Mouse (Mus musculus): ENCODE results near the gene Tomm20.

The Tomm20 gene
- long read RNA-seq, experiment 1, full-length matches to known transcripts = 307 of 330 reads
- long read RNA-seq, experiment 1, partial matches to known transcripts = 2 of 330 reads
- long read RNA-seq, experiment 1, other reads (novel, unspliced or antisense) = 21 of 330 reads
- long read RNA-seq, experiment 2, full-length matches to known transcripts = 556 of 581 reads
- long read RNA-seq, experiment 2, partial matches to known transcripts = 3 of 581 reads
- long read RNA-seq, experiment 2, other reads (novel, unspliced or antisense) = 22 of 581 reads

DNA sequence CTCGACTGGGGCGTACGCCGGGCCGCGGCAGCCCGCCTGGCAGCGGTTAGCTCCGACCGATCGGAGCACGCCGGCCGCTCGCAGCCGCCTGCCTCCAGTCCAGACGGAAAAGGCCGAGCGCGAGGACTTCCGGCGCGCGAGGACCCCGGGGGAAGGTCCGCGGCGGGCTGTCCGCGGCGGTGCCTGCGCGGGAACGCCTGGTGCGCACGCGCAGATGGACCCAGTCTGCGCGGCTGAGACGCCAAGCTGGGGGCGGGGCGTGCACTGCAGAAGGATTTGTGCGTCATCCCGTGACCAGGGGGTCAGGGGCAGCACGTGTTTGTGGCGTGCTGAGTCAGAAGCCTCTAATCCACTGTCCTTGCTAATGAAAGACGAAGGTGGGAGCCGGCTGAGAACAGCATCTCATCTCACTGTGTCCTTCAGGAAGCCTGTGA, at the start of gene Tomm20:
TSS of gene Tomm20 (minus strand) at position 115 of the 434 bp plus-strand sequence.
- intact Hi-C loops (cut with DNase I) = no loop called here

DNA sequence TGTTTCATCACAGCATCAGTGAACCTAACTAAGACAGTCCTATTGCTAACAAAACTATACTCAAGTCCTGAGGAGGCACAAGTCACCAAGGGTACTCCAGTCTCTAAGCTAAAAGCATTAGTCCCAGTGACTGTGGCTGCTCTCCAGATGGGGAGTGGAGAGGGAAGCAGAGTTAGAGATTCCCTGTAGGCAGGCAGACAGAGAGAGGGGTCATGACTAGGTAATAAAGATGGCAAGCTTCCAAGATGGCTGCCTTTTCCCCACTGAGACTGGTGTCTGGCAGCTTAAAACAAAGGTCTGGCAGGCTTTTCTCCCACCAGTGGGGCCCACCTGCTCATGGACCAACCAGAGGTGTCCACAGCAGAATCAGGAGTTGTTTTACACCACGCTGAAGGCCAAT, 48.9 kb upstream of the Tomm20 start:
- intact Hi-C loops (cut with DNase I) = no loop called here

DNA sequence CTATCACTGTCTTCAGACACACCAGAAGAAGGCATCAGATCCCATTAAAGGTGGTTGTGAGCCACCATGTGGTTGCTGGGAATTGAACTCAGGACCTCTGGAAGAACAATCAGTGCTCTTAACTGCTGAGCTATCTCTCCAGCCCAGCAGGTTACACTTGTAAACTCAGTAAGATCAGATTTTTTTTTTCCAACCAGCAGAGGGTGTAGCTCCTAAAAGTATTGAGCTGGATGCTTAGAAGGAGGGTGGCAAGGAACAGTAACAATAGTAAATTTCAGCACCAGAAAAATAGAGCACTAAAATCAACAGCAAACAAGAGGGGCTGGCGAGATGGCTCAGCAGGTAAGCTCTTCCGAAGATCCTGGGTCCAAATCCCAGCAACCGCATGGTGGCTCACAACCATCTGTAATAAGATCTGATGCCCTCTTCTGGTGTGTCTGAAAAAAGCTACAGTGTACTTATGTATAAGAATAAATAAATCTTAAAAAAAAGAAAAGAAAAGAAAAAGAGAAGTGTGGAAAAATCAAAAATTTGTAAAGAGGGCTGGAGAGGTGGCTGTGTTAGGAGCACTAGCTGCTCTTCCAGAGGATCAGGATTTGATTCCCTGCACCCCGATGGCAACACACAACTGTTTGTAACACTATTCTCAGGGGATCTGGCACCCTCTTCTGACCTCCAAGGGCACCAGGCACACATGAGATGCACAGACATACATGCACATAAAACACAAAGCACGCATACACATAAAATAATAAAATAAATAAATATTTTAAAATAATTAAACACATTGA, 43.9 kb upstream of the Tomm20 start:
- intact Hi-C loops (cut with DNase I) = loop anchor here (5.0 kb wide), 1 partner anchor 78 kb away; no protein-coding TSS in a partner anchor

DNA sequence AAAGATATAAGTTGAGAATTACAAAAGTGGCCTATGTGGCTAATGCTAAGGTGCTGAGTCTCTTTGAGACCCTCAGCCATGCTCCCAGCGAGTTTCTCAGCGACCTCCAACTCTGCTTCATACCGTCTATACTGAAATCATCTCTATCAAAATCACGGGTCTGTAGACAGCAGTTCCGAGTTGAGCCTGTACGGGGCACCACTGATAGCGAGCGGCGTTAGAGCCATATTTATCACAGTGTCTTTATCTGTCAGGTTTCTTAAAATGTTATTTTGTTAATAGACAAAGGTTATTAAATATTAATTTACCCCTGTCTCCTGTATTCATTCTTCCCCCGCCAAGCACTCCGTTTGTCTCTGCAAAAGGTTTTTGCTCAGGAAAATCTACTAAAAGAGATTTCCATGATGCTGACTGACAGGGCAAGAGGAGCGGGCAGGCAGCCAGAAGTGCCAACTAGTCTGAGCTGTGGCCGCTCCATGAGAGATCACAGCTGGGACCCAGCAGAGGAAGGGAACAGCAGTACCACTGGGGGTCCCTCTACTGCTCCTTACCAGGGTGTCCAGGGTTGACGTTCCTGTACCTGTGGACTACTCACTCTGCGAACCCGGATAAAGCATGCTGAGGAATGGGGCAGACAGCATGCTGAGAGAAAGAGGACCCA, 42.8 kb upstream of the Tomm20 start:
- intact Hi-C loops (cut with DNase I) = loop anchor here (5.0 kb wide), 1 partner anchor 79 kb away; no protein-coding TSS in a partner anchor

DNA sequence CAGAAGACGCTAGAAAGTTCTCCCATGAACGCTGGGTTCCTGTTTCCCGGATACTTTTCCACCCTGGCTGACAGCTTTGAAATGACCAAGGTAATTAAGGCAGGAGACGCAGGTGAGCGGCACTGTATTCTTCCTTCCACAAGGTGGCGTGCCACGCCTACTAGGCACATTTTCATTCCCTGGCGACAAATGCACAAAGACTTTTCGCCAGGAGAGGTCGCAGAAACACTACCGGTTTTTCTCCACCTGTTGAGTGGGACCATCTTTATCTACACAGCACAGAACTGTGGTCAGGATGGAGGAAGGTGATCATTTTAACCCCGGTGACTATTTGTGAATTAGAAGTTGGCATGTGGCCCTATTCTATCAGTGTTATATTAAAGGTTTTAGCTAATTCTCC, 40.9 kb upstream of the Tomm20 start:
- intact Hi-C loops (cut with DNase I) = loop anchor here (1.0 to 5.0 kb wide), 3 partner anchors 81 to 192 kb away; no protein-coding TSS in a partner anchor

DNA sequence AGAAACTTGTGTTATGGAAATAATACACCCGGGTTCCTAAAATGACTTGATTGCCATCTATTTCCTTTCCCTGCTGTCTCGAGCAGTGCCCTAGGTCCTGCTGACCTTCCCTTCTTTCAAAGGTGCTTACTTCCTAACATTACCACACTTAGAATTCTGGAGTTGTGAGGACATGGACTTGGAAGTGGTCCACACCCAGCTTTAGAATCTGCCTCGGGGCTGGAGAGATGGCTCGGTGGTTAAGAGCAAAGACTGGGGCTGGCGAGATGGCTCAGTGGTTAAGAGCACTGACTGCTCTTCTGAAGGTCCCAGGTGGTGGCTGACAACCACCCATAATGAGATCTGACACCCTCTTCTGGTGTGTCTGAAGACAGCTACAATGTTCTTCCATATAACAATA, 34.4 kb upstream of the Tomm20 start:
- intact Hi-C loops (cut with DNase I) = no loop called here

DNA sequence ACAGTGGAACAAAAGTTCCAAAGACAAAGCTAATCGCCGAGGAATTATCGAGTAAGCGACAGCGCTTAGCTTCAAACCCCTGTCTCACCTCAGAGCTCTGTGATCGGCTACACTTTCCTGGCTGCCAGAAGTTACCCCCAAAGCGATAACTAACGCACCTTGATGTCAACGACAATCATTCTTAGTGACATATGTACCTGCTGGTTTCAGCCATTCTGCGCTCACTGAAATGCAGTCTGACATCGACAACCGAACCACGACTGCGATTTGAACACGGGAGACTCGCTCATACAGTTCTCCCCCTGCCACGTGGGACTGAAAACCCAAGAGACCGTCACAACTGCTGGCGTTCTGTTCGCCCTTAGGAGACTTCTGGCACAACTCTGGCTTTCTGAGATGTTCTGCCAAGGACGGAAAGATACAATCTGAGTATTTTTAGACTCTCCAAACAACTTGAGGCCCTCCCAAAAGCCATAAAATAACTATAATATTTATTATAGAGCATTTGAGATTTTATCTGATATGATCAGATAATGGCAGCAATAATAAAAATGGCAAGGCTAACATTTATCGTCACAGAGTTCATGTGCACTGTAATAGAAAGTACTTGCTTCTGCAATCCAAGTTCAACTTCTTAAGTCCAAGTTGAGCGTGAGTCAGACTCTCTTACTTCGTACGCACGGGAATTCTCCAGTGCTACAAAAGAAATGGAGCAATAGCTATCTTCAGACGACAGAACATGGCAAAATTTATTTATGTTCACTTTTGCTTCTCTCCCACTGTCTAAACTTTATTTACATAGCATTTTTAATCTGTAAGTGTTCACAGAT, 33.7 kb upstream of the Tomm20 start:
- intact Hi-C loops (cut with DNase I) = loop anchor here (5.0 kb wide), 1 partner anchor 497 kb away; no protein-coding TSS in a partner anchor

DNA sequence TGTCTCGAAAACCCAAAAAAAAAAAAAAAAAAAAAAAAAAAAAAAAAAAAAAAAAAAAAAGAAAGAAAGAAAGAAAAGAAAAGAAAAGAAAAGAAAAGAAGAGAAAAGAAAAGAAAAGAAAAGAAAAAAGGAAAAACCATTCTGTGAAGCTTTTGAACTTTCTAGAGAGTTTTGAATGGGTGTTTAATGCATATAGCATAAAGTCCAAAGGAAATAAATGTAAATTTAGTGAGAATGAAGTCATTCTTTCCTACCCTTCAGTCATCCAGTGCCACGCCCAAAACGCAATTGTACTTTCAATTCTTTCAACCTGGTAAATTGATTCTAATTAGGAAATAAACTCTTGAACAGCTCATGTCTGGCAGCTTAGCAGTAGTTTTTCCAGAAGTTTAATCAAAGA, 32.9 kb upstream of the Tomm20 start:
- intact Hi-C loops (cut with DNase I) = loop anchor here (5.0 kb wide), 1 partner anchor 496 kb away; no protein-coding TSS in a partner anchor

DNA sequence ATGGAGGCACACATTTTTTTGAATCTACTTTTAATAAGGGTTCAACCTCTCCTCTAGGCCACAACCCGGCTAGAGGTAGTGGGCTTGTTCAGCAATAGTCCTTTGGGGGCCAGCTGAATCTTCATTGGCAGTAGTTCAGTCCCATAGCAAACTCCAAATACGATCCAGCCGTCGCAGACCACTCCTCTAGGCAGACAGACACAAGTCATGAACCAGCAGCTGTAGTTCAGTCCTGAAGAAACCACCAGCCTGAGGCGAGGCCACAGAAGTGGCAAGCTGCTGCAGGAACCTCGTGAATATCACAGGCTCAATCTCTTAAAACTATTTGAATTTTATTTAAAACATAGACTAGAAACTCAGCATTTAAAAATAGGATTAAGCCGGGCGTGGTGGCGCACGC, 32.4 kb upstream of the Tomm20 start:
- intact Hi-C loops (cut with DNase I) = loop anchor here (5.0 kb wide), 1 partner anchor 496 kb away; no protein-coding TSS in a partner anchor

DNA sequence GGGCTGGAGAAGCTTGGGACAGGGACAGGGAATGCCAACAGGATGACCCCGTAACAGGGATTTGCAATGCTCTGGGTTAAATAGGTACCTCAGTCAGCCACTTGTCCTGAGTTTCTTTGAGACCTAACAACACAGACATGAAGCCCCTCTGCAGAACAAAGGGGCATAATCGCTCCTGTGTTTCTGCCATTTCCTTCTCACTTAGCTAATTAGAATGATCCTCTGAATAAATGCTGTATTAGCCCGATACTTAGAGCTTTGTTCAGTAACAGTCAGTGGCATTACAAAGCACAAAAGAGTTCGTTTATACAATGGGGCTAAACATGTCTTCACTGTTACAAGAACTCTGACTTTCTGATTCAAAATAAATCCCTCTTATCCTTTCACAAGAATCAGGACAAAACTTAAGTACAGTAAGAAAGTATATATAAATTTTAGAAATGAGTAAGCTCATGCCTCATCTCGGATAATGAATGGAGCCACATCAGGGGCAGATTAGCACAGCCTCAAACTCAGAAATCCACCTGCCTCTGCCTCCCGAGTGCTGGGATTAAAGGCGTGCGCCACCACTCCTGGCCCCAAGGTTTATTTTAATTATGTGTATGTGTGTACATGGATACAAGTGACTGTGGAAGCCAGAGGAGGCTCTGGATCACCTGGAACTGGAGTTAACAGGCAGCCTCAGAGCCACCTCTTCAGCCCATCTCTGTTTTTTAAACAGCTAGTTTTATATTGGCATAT, 31.1 kb upstream of the Tomm20 start:
- intact Hi-C loops (cut with DNase I) = loop anchor here (5.0 kb wide), 1 partner anchor 494 kb away; no protein-coding TSS in a partner anchor

DNA sequence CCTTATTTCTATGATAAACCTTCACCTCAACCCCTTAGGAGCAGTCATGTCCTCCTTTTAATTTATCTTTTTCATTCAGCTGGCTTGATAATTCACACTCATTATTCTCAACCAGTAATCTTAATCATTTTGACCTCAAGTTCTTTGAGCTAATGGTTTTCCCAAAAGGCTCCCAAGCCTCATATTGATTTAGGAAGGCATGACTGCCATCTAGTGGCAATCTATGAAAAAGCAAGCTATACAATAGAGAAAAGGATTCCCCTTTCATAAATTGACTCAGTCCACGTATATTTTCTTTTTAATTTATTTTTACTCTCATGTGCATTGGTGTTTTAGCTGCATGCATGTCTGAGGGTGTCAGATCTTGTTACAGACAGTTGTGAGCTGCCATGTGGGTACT, 30.1 kb upstream of the Tomm20 start:
- intact Hi-C loops (cut with DNase I) = loop anchor here (5.0 kb wide), 1 partner anchor 493 kb away; no protein-coding TSS in a partner anchor

DNA sequence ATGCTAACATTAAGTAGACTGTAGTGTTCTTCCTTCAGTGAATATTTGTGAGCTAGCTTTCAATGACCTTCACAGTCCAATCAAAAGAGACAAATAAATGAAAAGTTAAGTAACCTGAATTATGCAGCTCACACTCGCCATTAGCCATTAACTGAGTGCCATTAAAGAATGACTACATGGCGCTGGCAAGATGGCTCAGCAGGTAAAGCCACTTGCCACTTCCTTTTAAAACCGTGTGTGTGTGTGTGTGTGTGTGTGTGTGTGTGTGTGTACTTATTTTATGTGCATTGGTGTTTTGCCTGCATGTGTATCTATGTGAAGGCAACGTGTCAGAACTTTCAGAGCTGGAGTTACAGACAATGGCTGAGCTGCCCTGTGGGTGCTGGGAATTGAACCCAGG, 28.9 kb upstream of the Tomm20 start:
- intact Hi-C loops (cut with DNase I) = loop anchor here (5.0 kb wide), 1 partner anchor 37 kb away; no protein-coding TSS in a partner anchor

DNA sequence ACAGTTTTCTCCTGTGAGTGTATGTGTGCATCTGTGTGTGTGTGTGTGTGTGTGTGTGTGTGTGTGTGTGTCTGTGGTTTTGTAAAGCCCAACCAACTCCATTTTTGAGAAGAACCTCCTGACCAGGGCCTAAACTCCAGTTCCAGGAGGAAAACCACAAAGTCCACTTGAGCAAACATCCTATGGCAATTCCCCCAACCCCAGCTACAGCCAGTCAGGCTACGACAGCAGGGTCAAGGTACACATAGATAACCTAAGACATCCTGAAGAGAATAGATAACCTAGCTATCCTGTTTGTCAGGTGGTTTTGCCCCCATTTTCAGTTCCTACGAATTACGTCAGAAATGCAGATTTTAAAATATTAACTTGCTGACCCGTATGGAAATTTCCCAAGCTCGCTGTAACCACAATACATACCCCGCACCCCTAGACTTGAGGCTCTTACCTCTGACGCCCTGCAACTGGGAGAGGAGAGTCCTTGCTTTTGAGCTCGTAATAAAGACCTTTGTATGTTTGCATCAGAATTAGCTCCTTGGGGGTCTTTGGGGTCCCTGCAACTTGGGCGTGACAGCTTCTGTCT, 28.1 kb upstream of the Tomm20 start:
- intact Hi-C loops (cut with DNase I) = loop anchor here (5.0 kb wide), 1 partner anchor 36 kb away; no protein-coding TSS in a partner anchor

DNA sequence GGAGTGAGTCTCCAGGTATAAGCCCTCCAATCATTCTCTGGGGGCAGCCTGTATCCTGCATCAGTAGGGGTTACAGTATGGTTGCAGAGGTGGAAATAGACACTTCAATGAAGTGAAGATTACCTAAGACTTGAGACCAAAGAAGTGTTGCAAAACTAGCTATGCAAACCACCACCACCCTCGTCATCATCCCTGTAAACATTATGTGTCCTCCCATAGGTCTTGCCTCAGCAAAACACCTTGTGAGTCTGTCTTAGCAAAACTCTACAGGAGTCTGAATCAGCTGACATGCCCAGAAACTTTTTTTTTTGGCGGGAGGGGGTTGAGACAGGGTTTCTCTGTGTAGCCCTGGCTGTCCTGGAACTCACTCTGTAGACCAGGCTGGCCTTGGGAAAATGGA, 27.0 kb upstream of the Tomm20 start:
- intact Hi-C loops (cut with DNase I) = loop anchor here (5.0 kb wide), 1 partner anchor 35 kb away; no protein-coding TSS in a partner anchor

DNA sequence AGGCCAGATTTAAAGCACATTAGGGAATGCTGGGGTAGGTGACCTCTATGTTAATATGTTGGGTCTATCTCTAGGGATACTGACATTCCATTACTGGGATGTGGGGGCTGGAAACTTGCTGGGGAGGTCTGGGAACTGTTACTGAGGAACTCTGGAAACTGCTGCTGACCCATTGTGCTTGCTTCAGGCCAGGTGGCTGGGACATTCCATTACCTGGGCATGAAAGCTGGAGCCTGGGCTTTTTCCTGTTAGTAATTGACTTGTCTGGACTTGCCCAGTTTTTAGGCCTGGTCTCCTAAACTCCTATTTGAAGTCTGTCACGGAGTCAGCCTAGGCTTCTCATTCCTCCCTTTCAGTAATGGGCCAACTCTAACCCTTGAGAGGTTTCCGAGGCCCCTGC, 26.5 kb upstream of the Tomm20 start:
- intact Hi-C loops (cut with DNase I) = loop anchor here (5.0 kb wide), 1 partner anchor 35 kb away; no protein-coding TSS in a partner anchor

DNA sequence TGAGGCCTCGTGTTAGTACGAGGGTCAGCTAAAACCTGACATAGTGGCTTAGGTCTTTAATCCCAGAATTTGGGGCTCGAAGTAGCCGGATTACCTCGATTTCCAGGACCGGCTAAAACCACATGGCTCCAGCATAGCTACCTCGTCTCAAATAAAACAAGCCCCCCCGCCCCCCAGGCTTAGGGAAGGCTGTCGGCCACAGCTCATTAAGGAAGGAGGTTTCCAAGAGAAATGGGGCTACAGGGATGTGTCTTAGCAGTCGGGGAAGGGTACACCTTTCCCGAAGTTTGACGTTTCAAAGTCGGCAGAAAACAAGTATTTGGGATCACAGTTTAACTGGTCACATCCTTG, 25.6 kb upstream of the Tomm20 start:
- intact Hi-C loops (cut with DNase I) = loop anchor here (5.0 kb wide), 1 partner anchor 34 kb away; no protein-coding TSS in a partner anchor

DNA sequence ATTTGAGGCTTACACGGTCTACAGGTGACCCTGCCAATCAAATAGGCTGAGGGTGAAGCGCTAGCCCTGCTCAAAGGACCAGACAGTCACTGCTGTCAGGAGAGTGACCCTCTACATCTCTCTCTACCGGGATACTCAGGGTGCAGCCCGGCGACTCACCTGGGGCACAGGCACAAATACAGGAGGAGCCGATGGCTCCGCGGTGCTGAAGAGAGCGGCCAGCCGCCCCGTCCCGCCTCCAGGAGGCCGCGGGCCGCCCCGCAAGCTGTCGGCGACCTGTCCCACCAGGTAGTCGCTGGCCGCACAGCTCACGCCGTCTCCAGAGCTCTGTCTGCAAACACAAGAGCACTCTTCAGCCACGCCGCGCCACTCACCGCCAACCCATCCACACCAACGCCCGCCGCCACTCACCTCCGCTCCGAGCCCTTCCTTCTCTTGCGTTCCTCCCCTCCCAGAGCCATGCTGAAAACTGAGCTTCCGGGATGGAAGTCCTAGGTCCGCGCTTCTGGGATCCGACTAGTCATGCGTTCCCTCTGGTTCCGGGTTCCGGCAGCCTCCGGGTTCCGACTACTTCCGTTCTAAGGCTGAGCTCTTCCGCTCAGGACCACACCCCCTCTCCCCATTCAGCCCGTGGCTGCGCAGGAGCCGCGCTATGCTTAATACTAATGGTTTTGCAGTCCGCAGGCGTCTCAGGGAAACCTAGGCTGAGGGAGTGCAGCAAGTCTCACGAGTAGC, 25.1 kb upstream of the Tomm20 start, which contains the start of gene Rbm34:
TSS of gene Rbm34 (minus strand) at position 493 of the 735 bp plus-strand sequence.
- intact Hi-C loops (cut with DNase I) = loop anchor here (5.0 kb wide), 1 partner anchor 33 kb away; no protein-coding TSS in a partner anchor

DNA sequence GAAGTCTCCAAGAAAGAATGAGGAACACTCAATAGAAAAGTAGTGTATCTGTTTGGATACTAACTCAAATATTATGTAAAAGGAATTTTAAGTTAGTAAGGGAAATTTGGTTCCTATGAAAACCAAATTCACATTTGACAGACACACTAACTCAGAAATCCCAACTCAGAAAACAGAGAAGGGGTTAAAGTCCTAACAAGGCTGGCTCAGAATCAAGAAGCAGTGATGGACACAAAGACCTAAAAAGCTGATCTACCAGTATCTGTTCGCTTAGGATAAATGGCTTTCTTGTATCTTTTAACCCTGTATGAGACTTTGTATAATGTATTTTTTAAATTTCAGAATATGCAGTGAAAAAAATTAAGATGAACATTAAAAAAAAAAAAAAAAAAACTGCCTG, 23.9 kb upstream of the Tomm20 start:
- intact Hi-C loops (cut with DNase I) = no loop called here
